Mouse (Mus musculus): ENCODE measurements around the gene Uba2.
"Not testable (repeated sequence)": the region's sequence is repeated elsewhere in the genome, so short reads cannot be mapped to it uniquely, and the experiment has no call there.

Uba2 gene

DNA sequence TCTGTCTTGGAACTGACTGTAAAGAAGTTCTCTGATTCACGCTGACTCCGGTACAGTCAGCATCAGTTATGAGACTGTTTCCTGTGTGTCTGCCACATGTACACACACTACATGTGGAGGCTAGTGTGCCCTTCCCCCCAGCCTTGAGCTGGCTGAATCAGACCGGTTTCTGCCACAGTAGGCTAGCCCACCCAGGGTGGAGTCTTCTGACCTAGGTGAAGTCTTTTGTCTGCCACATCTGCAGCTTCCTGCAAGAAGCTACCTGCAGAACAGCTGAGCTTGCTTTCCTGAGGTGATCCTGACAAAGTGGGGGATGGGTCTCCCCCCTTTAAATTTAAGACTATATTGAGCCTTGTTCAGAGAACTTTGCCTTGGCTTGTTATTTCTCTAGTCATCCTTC, at the start of gene Uba2:
Uba2 (minus strand) TSS at position 146 of the 400 bp plus-strand sequence.
- no peak for DNase-seq (ENCODE audit: low spot score)

DNA sequence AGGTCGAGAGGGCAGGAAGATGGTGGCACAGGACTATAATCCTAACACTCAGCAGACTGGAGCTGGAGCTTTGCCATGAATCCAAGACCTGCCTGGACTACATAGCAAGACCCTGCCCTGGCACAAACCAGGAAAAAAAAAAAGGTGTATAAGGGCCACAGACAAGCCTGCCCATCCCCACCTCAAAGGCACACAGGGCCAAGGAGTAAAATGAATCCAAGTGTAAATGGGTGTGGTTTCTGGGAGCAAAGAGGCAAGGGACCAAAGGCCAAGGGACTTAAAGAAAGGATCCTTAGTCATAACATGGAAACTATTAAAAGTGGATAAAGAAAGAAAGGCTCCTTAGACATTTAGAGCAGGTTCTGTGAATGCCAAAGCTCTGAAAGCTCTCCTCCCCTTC, 49.1 kb upstream of the Uba2 start:
- DNase-seq (ENCODE audit: low spot score), result no peak

DNA sequence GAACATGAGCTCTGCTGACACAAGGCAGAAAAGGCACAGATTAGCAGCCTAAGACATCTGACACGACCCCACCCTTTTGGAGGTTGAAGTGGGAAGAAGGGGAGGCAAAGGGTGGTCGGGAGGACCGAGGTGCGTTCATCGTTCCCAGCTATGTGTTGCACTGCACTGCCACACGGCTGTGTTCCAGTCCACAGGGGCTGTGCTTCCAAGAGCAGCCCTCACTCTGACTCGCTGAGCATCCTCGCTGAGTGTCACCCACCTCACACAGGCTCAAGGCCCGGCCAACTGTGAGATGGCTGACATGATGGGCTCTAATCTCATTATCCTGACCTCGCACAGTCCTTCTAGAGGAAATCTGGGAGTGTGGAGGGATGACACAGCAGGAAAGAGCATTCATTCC, 47.1 kb upstream of the Uba2 start:
- DNase-seq (ENCODE audit: low spot score), result no peak

DNA sequence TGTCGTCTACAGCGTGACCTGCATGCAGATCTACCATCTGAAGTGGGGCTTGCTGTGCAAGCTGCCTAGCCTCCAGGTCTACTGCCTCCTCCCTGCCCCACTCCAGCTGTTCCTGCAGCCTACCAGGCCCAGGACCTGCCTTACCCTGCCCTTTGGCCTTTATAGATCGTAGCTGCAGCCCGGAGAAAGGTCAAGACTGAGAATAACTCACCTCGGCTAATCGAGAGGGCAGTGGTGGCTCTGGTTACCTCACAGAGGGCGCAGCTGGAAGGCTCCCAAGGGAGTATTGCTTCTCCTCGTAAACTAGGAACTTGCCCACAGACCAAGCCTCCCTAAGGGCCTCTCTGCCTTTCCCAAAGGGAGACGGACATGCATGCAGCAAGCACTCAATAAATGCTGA, 46.1 kb upstream of the Uba2 start:
- no peak for DNase-seq (ENCODE audit: low spot score)

DNA sequence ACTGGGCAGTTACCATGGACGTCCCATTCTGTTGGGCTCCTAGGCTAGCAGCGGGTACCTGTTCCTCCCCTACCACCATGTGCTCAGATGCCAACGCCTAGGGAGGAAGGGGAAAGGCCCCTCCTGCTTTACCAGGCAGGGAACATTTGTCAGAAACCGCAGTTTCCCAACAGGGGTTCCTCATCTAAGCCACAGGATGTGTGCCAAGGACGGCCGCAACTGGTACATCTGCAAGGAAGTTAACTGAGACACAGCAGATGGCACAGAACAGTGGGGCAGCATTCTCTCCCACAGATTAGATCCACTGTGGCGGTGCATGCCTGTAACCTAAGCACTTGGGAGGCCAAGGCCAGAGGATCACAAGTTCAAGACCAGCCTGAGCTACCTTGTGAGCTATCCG, 45.2 kb upstream of the Uba2 start:
- no peak for DNase-seq (ENCODE audit: low spot score)

DNA sequence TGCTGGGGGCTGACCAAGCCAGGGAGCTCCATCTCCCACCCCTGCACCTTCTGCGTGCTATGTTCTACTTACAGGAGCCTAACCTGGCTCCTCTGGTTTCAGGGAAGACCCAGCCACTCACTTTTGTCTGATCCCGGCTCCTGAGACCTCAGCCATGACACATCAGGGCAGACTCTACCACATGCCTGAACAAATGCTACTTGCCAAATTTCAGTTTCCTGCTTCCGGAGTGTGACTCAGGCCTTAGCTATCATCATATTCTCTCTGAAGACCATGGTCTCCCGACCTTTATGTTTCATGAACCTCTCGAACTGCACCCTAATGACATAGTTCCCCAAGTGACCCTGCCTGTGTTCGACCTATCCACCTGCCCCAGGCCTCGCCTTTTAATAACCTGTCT, 43.9 kb upstream of the Uba2 start:
- DNase-seq (ENCODE audit: low spot score), result no peak

DNA sequence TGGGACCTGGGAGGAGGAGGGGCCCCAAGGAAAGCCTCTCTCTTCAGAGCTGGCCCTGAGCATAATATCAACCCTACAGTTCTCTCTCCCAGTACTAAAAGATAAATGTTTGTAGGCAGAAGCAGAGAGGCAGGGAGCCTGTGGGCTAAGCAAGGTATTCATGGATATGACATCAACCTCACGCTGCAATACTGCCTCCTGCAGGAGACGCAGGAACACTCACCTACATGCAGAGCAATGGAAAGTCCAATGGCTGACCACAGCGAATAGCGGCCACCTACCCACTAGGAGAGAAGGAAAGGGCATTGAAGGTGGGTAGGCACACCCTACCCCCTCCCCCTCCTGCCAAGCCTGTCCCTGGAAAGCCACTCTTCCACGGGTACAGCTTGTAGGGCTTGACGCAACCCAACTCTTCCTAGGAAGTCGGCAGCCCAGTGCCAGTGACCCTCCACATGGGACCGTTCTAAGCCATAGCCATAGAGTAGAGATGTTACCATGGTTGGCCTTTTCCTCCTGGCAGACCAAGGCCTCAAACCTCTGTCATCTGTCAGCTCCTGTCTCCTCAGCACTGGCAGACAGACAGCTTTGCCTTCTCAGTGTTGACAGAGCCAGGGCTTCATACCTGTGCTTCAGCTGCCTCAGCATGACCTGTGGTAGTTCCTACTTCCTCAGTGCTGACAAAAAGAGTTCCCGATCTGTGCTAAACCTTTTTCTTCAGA, 38.8 kb upstream of the Uba2 start:
- DNase-seq (ENCODE audit: low spot score), result no peak

DNA sequence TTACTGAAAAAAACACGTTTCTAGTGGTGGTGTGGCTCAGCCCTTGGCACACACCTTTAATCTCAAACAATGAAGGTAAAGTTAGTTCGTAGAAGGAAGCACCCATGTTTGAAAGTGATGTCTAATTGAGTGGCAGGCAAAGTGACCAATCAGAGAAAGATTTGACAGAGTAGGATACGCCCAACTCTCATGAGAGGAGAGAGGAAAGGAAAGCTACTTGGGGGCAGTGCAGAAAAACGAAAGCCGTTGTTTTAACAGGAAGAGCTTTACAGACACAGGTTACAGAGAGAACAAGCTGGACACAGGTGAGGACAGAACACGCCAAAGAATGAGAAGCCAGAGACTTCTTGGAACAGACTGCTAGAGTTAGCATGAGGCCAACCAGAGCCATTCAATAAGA, 36.9 kb upstream of the Uba2 start:
- no peak for DNase-seq (ENCODE audit: low spot score)

DNA sequence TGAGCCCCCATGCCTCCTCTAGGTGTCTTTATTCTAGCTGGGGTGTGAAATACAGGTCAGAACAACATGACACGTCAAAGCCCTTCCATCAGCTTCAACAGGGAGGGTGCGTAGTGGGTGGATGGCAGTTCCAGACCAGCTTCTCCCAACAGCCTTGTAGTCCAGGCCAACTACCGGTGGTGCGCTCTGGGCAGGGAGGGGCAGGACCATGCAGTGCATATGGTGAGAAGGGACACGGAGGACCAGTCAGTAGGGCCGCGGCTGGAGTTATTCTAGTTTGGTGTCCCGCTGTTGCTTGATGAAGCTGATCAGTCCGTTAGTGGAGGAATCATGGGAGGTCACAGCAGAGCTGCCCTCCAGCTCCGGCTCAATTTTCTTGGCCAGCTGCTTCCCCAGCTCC, 32.7 kb upstream of the Uba2 start:
- DNase-seq (ENCODE audit: low spot score), result not testable (repeated sequence)

DNA sequence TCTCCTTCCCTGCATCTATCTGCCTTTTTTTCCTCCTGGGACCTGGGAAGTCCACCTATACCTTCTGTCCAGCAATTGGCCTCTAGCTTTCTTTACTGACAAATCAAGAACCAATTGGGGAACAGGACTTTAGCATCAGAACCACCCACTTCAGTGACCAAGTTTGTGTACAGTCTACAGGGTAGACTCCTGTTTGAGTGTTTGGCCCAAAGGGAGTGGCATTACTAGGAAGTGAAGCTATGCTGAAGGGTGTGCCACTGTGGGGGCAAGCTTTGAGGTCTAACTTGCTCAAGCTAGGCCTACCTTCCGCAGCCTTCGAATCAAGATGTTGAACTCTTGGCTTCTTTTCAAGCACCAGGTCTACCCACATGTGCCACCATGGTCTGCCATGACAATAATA, 31.4 kb upstream of the Uba2 start:
- no peak for DNase-seq (ENCODE audit: low spot score)

DNA sequence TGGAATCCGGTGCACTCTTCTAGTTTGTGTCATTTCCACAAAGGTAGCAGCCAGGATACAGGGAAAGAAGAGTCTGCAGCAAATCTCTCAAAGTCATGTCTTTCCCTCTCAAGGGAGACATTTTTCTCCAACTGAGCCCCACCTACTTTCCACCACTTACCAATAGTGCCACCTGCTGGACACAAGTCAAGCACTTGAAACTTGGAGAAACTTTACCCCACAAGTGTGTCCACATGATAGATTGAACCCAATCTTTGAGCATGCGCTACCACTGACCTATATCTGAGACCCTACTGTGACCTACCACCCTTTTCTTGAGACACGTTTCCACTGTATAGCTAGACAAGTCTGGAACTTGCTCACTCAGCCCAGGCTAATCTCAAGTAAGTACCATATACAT, 28.9 kb upstream of the Uba2 start:
- DNase-seq (ENCODE audit: low spot score), result peak; percentile 27

DNA sequence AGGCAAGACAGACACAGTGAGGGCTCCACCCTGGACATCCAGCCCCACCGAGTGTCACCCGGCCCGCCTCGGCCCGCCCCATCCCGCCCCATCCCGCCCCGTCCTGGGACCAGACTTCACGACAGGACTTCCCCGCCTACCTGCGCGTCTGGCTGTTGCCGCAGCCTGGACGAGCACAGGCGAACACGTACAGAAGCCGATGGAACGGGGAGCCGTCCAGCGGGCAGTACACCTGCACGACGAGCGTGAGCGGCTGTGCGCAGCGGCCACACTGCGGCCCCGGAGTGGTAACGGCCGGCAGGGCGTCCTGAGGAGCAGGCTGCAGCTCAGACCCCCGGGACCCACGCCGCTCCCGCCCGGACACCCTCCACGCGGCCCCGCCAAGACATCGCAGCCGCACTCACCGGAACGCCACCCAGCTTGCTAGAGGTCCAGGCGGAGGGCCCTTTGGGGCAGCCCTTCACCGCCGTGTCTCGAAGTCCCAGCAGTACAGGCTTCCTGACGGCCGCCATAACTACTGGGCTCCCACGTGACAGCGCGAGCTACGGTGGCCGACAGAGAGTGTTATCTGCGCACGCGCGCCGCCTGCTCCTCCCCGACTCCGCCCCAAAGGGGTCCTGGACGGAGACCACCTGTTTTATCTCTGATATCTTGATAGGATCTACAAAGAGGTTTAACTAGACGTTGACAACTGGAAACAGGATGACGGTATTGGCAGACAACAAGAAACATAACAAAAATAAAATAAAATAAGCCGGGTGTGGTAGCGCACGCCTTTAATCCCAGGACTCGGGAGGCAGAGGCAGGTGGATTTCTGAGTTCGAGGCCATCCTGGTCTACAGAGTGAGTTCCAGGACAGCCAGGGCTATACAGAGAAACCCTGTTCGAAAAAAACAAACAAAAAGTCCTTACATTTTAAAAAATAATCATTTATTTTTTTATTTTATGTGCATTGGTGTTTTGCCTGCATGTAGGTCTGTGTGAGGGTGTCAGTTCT, 27.0 kb upstream of the Uba2 start, which contains the start of gene Pdcd2l:
Pdcd2l (minus strand) TSS at position 530 of the 997 bp plus-strand sequence.
- DNase-seq (ENCODE audit: low spot score), result peak; percentile 87

DNA sequence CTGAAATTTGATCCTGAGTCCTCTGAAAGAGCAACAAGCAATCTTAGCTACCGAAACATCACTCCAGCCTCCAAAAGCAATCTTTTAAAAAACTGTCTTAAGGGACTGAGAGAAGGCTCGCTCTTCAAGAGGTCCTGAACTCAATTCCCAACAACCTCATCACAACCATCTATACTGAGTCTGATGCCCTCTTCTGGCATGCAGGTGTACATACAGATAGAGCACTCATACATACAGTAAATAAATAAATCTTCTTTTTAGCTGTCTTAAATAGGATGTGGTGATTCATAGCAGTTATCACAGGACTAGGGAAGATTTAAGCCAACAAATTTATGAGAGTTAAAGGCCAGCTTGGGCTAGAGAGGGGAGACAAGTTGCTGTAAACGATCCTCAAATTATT, 26.2 kb upstream of the Uba2 start:
- peak; percentile 29 for DNase-seq (ENCODE audit: low spot score)

DNA sequence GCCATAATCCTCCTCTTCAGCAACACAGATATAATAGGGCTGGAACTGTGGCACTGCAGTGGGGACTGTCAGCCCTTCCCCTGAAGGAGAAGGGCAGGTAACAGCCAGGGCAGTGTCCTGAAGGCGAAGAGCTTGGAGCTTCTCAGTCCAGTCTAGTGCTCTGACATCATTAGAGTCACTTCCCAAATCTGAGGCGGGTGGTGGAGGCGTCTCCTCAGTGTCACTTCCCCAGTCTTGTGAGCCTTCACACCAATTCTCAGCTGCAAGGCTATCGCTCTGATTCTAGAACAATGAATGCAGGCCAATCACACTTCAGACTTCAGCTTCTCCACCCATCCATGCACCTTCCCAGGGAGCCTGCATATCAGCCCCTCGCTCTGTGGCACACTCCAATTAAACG, 23.4 kb upstream of the Uba2 start:
- DNase-seq (ENCODE audit: low spot score), result no peak

DNA sequence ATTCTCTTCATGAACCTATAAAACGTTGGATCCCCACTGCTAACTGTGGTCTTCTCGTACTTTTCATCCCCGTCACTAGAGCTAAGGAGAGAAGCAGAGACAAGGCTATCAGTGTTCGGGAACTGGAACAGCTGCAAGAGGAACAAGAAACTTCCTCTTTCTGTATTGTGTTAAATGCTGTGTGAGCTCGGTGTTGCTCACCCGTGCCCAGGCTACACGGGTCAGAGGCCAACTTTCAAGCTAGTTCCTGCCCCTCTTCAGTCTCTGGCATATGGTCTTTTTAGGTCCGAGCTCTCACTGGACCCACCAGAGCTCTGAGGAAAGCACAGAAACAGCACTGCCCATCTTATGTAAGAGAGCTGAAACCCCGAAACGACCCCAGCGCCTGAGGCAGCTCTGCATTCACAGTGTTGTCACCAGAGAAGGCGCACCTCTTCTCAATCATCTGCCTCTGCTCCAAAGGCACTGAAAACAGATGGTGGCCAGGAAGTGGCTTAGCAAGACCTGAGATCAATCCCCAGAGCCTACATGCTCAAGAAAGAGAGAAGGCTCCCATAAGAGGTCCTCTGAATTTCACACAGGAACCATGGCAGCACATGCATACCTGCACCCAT, 20.1 kb upstream of the Uba2 start:
- DNase-seq (ENCODE audit: low spot score), result no peak

DNA sequence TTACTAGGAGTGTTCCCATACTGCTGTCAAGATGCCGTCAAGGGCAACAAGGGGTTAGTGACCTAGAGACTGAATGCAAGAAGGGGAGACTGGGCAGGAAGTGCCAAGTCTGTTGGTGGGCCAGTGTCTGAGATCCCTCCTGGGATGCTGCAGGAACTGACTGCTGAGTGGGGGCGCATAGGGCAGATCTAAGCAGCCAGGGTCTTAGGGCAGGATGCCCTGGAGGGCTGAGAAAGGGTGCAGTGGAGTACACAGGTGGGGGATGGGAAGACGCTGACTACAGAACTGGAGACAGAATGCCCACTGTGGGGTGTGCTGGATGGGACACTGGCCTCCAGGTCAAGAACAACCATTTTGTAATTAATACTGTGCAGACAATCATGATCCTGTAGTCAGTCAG, 14.4 kb upstream of the Uba2 start:
- DNase-seq (ENCODE audit: low spot score), result no peak

DNA sequence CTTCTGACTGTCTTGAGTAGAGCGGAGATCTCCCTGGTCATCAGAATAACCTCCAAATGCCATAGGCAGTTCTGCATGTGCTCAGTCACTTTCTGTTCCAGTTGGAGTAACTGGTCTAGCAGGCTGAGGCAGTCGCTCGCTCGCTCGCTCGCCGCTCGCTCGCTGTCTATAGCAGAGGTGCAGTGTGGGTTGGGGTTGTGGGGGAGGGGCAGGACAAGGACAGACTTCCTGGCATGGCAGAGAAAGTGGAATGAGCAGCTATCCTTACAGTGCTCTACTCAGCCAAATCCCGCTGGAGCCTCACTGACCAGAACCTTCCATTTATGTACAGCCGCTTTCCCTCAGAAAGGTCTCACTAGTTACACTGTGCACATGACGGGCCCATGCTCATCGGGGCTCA, 14.0 kb upstream of the Uba2 start:
- no peak for DNase-seq (ENCODE audit: low spot score)

DNA sequence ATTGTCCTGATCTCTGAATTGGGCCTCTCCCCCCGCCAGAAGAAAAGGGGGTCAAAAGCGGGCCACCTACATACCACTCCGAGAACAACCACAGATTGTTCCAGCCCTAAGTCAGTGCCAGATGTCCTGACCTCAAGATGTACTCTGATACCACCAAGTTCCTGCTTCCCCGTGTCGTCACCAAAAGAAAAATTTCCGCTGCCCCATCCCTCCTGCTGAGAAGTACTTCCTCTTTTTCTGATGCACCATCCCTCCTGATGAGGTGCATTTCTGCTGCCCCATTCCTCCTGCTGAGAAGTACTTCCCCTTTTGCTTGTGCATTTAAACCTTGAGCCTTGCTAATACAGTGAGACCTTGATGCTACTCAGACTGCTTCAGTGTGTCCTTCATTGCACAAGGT, 6.8 kb upstream of the Uba2 start:
- not testable (repeated sequence) for DNase-seq (ENCODE audit: low spot score)

DNA sequence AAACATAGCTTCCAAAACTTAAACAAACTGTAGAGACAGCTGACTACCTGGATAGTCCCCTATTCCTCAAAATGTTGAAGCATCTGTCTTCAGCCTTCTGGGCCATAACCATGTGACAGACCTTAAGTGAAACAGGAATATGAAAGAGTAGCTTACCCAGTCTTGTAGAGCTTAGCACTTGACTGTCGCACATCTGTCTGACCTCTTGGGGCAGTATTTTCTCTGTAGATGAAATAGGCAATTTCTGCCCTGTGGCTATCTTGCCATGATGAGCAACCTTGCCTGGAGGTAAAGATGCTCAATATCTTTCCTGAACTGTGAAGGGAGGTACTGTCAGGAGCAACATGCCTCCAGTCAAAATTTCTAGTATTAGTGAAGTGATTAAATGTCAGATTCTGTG, 2.9 kb upstream of the Uba2 start:
- DNase-seq (ENCODE audit: low spot score), result no peak

DNA sequence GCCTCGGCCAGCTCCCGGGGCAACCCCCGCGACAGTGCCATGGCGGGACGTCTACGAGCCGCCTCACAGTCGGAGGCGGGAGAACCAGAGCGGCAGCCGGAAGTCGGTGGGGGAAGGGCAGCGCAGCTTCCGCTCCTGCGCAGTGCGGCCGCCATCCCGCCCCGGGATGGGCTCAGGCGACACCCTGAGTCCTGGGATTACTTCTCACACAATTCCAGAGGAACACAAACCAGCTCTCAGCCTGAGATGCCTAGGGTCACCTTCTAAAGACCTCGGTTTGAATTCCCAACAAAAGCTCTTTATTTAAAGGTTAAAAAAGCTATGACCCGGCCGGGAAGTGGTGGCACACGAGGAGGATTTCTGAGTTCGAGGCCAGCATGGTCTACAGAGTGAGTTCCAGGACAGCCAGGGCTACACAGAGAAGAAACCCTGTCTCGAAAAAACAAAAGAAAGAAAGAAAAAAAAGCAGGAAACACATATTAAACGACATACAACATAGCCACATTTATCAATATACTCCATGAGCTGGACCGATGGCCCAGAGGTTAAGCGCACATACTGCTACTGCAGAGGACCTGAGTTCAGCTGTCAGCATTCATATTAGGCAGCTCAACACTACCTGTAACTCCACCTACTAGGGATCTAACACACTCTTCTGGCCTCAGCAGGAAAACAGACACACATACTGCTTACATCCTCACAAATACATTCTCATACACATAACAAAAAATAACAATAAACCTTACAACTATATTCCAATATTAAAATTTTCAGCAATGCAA, 738 bp downstream of the Uba2 start:
- peak; percentile 91 for DNase-seq (ENCODE audit: low spot score)

DNA sequence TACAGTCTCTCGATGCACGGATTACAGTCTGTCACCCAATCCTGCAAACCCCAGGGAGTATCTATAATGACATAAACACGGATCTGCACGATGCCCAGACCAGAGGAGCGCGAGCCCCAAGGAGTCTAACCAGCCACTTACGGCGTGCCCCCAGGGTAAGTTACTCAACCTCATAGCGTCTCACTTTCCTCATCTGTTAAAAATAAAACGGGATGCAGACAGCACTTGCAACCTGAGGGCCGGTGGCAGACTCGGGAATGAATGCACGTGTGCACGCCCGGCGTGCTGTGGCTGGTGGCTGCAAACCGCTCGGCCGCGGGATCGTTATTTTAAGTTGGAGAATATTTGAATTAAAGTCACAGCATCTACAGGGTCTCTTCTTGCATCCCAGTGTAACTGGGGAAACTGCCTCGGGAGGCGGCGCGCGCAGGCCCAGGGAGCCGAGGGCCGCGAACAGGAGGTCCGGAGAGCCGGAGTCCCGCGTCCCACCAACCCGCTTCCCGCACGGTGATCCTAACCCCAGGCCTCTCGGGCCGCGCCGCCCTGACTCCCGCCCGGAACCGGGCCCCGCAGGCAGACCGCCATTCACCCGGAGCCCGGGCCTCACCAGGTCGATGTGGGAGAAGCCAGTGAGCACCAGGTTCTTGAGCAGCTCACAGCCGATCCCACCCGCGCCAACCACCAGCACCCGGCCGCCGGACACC, 1.5 kb downstream of the Uba2 start:
- peak; percentile 14 for DNase-seq (ENCODE audit: low spot score)

Measured in MN1 (cell line).